Mouse (Mus musculus): ENCODE measurements around the gene Ldhb.

Ldhb gene

GRCm38 (mm10) chr6:142514912-142515311, 7.2 kb upstream of the Ldhb start:
- DNase-seq (ENCODE audit: inconsistent age in 2 of 2, low spot score in 1 of 2), result peak; percentile 39 to 80

- DNase-seq (ENCODE audit: inconsistent age in 2 of 2, low spot score in 1 of 2), result no peak
These were observed 5.1 kb upstream of the Ldhb start for GRCm38 (mm10) chr6:142512902-142513301.

GRCm38 (mm10) chr6:142511516-142512135, 3.9 kb upstream of the Ldhb start:
- DNase-seq (ENCODE audit: inconsistent age in 2 of 2, low spot score in 1 of 2), result no peak

- DNase-seq (ENCODE audit: inconsistent age in 2 of 2, low spot score in 1 of 2), result peak in 1 of 2 experiments; percentile 38
These were observed 906 bp upstream of the Ldhb start for GRCm38 (mm10) chr6:142508663-142509062.

GRCm38 (mm10) chr6:142507033-142507784, 548 bp downstream of the Ldhb start:
- peak in 1 of 2 experiments; percentile 34 for DNase-seq (ENCODE audit: inconsistent age in 2 of 2, low spot score in 1 of 2)

- peak in 1 of 2 experiments; percentile 58 for DNase-seq (ENCODE audit: inconsistent age in 2 of 2, low spot score in 1 of 2)
These were observed 1.3 kb downstream of the Ldhb start for GRCm38 (mm10) chr6:142506338-142507032.

- no peak for DNase-seq (ENCODE audit: inconsistent age in 2 of 2, low spot score in 1 of 2)
These were observed 4.2 kb downstream of the Ldhb start for GRCm38 (mm10) chr6:142503601-142504000.

- DNase-seq (ENCODE audit: inconsistent age in 2 of 2, low spot score in 1 of 2), result no peak
These were observed 5.1 kb downstream of the Ldhb start for GRCm38 (mm10) chr6:142502519-142503125.

GRCm38 (mm10) chr6:142490114-142490513, 17.6 kb downstream of the Ldhb start:
- peak in 1 of 2 experiments; percentile 33 for DNase-seq (ENCODE audit: inconsistent age in 2 of 2, low spot score in 1 of 2)

- DNase-seq (ENCODE audit: inconsistent age in 2 of 2, low spot score in 1 of 2), result no peak
These were observed 20.1 kb downstream of the Ldhb start for GRCm38 (mm10) chr6:142487638-142488037.

- DNase-seq (ENCODE audit: inconsistent age in 2 of 2, low spot score in 1 of 2), result no peak
These were observed 22.2 kb downstream of the Ldhb start for GRCm38 (mm10) chr6:142485478-142486123.

- DNase-seq (ENCODE audit: inconsistent age in 2 of 2, low spot score in 1 of 2), result peak in 1 of 2 experiments; percentile 37
These were observed 30.5 kb downstream of the Ldhb start for GRCm38 (mm10) chr6:142477239-142477638.

GRCm38 (mm10) chr6:142472801-142473203, 35.0 kb downstream of the Ldhb start, which contains the start of gene Gys2:
TSS of gene Gys2 (minus strand) at chr6:142473109.
- DNase-seq (ENCODE audit: inconsistent age in 2 of 2, low spot score in 1 of 2), result no peak

- no peak for DNase-seq (ENCODE audit: inconsistent age in 2 of 2, low spot score in 1 of 2)
These were observed 36.6 kb downstream of the Ldhb start for GRCm38 (mm10) chr6:142471141-142471540.

GRCm38 (mm10) chr6:142469602-142470001, 38.2 kb downstream of the Ldhb start:
- no peak for DNase-seq (ENCODE audit: inconsistent age in 2 of 2, low spot score in 1 of 2)

GRCm38 (mm10) chr6:142462194-142462593, 45.6 kb downstream of the Ldhb start:
- DNase-seq (ENCODE audit: inconsistent age in 2 of 2, low spot score in 1 of 2), result no peak

GRCm38 (mm10) chr6:142459017-142459678, 48.6 kb downstream of the Ldhb start:
- DNase-seq (ENCODE audit: inconsistent age in 2 of 2, low spot score in 1 of 2), result peak in 1 of 2 experiments; percentile 10

- DNase-seq (ENCODE audit: inconsistent age in 2 of 2, low spot score in 1 of 2), result peak in 1 of 2 experiments; percentile 10
These were observed 49.7 kb downstream of the Ldhb start for GRCm38 (mm10) chr6:142458010-142458409.

- no peak for DNase-seq (ENCODE audit: inconsistent age in 2 of 2, low spot score in 1 of 2)
These were observed 52.3 kb downstream of the Ldhb start for GRCm38 (mm10) chr6:142455314-142455996.

GRCm38 (mm10) chr6:142453311-142453710, 54.4 kb downstream of the Ldhb start:
- no peak for DNase-seq (ENCODE audit: inconsistent age in 2 of 2, low spot score in 1 of 2)

Data from adrenal gland, adult (tissue).